Mouse (Mus musculus): ENCODE results near the gene Gm5039.
"Not testable (repeated sequence)": the region's sequence is repeated elsewhere in the genome, so short reads cannot be mapped to it uniquely, and the experiment has no call there.

The Gm5039 gene

GRCm38 (mm10) chr12:88323926-88324325, at the start of gene Gm5039:
Gm5039 (minus strand) TSS chr12:88324026.
- DNase-seq (ENCODE audit: low read depth, low spot score), result not testable (repeated sequence)

- no peak for DNase-seq (ENCODE audit: low read depth, low spot score)
Measured at GRCm38 (mm10) chr12:88372018-88372417, 48.2 kb upstream of the Gm5039 start.

- not testable (repeated sequence) for DNase-seq (ENCODE audit: low read depth, low spot score)
Measured at GRCm38 (mm10) chr12:88370321-88370720, 46.5 kb upstream of the Gm5039 start.

- not testable (repeated sequence) for DNase-seq (ENCODE audit: low read depth, low spot score)
Measured at GRCm38 (mm10) chr12:88369690-88370089, 45.9 kb upstream of the Gm5039 start.

- DNase-seq (ENCODE audit: low read depth, low spot score), result no peak
Measured at GRCm38 (mm10) chr12:88368618-88369017, 44.8 kb upstream of the Gm5039 start.

- no peak for DNase-seq (ENCODE audit: low read depth, low spot score)
Measured at GRCm38 (mm10) chr12:88367673-88368072, 43.8 kb upstream of the Gm5039 start.

GRCm38 (mm10) chr12:88361120-88361445, 37.3 kb upstream of the Gm5039 start:
- no peak for DNase-seq (ENCODE audit: low read depth, low spot score)

GRCm38 (mm10) chr12:88360441-88361119, 36.8 kb upstream of the Gm5039 start, which contains the start of gene Adck1:
Adck1 (plus strand) TSS chr12:88360554.
- peak; percentile 89 for DNase-seq (ENCODE audit: low read depth, low spot score)

- DNase-seq (ENCODE audit: low read depth, low spot score), result no peak
Measured at GRCm38 (mm10) chr12:88354182-88354702, 30.4 kb upstream of the Gm5039 start.

GRCm38 (mm10) chr12:88341286-88341685, 17.5 kb upstream of the Gm5039 start:
- DNase-seq (ENCODE audit: low read depth, low spot score), result not testable (repeated sequence)

- DNase-seq (ENCODE audit: low read depth, low spot score), result not testable (repeated sequence)
Measured at GRCm38 (mm10) chr12:88336662-88337413, 13.0 kb upstream of the Gm5039 start.

GRCm38 (mm10) chr12:88314556-88314955, 9.3 kb downstream of the Gm5039 start:
- DNase-seq (ENCODE audit: low read depth, low spot score), result no peak

GRCm38 (mm10) chr12:88297171-88297570, 26.7 kb downstream of the Gm5039 start:
- DNase-seq (ENCODE audit: low read depth, low spot score), result not testable (repeated sequence)

- not testable (repeated sequence) for DNase-seq (ENCODE audit: low read depth, low spot score)
Measured at GRCm38 (mm10) chr12:88293082-88293481, 30.7 kb downstream of the Gm5039 start.

- not testable (repeated sequence) for DNase-seq (ENCODE audit: low read depth, low spot score)
Measured at GRCm38 (mm10) chr12:88285224-88285623, 38.6 kb downstream of the Gm5039 start.

GRCm38 (mm10) chr12:88274400-88274799, 49.4 kb downstream of the Gm5039 start, which contains the start of gene Gm5662:
Gm5662 (minus strand) TSS chr12:88274500.
- not testable (repeated sequence) for DNase-seq (ENCODE audit: low read depth, low spot score)

All from mesoderm, embryonic 11.5 days (tissue).